Mouse (Mus musculus): Measurements from ENCODE around the gene Cmtm4.

Gene Cmtm4

DNA sequence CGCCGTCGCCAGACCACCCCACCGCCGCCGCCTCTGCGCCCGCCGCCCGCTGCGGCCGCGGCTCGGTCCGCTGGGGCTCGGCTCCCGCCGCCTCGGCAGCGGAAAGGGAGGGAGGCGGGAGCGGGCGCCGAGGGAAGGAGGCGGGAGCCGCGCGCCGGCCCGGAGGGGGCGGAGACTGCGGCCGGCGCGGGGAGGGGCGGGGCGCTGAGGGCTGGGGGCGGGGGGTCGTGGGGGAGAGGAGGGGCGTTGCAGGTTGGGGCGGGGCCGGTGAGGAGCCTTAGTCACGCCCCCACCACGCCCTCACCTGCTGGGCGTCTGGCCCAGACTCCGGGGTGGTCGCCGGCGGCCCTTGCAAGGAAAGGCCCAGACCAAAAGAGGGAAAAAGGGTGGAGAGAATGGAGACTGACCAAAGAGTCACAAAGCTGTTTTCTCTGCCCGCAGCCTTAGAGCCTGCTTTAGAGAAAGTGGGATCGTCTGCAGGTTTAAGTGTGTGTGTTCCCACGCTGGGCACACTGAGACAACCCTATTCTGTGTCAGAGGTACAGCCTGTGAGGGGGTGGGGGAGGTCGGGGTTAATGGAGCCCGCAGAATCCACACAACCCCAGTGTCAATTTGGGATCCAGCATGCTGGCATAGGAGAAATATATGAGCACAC, at the start of gene Cmtm4:
Gene Cmtm4 (minus strand): TSS at position 105 of the 655 bp plus-strand sequence.
- DNase-seq, result peak; percentile 81

GRCm38 (mm10) chr8:104445248-104445647, 49.6 kb upstream of the Cmtm4 start:
- no peak for DNase-seq

GRCm38 (mm10) chr8:104443125-104443679, 47.6 kb upstream of the Cmtm4 start:
- no peak for DNase-seq

GRCm38 (mm10) chr8:104442299-104443124, 46.9 kb upstream of the Cmtm4 start, which contains the start of gene Dync1li2:
Gene Dync1li2, minus strand, starts transcription at chr8:104443047.
- peak; percentile 93 for DNase-seq

DNA sequence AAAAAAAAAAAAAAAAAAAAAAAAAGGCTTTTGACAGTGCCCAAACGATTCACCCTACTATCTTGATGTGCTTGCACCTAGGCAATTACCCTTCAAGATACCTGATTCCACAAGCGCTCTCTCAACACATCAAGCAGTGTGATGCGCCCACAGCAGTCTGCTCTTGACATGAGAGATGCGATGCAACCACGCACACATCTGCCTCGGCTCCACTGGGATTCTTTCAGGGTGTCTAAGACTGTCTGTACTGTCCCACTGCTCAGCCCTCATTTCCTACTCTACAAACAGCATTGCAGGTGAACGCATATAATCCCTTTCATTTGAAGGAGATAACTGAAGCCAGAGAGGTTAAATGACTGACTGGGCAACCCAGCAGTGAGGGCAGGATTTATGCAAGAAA, 46.0 kb upstream of the Cmtm4 start:
- DNase-seq, result no peak

- no peak for DNase-seq
Measured at GRCm38 (mm10) chr8:104439461-104439860, 43.9 kb upstream of the Cmtm4 start.

DNA sequence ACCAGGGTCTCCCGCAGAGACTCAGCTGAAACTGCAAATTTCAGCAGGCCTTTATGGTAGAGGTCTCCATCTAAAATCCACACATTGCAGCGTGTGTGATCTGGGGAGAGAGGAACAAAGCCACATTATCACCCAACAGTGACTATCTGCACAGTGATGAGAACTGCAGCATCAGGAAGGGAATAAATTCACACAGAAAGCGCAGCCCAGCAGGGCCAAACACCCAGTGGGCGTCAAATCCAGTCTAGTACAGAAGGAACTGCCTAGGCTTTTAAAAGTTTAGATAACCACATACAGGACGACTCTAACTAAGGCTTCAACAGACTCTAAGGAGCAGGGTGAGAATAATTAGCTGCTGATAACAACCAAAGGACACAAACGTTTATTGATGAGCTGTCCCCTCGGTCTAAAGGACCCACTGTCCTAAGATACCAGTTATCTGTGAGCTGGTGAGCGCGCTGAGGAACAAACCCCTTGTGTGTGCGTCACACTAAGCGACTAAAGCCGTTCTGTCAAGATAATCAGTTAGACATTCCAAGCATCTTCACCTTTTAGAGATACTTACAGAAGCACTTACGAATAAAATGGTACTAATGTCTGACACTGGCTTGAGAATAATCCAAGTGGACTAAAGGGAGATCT, 42.0 kb upstream of the Cmtm4 start:
- DNase-seq, result no peak

DNA sequence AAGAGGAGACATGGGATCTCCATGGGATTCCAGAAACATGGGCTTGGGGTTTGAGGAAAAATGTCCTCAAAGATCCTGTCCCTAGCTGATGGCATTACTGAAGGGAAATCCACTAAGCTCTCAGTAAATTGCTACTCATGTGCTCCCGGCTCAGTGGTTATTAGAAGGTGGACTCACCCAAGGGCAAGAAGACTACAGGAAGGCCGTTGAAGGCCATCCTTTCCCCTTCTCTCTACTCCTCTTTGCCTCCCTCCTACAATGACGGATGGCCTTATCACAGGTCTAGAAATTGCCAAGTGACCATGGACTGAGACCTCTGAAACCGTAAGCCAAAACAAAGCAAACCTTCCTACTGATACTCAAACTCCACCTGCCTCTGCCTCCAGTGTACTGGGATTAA, 41.0 kb upstream of the Cmtm4 start:
- no peak for DNase-seq

GRCm38 (mm10) chr8:104436038-104436437, 40.4 kb upstream of the Cmtm4 start:
- DNase-seq, result peak; percentile 97

- no peak for DNase-seq
Measured at GRCm38 (mm10) chr8:104434826-104435354, 39.3 kb upstream of the Cmtm4 start.

- no peak for DNase-seq
Measured at GRCm38 (mm10) chr8:104434275-104434674, 38.7 kb upstream of the Cmtm4 start.

- DNase-seq, result no peak
Measured at GRCm38 (mm10) chr8:104433191-104433842, 37.7 kb upstream of the Cmtm4 start.

DNA sequence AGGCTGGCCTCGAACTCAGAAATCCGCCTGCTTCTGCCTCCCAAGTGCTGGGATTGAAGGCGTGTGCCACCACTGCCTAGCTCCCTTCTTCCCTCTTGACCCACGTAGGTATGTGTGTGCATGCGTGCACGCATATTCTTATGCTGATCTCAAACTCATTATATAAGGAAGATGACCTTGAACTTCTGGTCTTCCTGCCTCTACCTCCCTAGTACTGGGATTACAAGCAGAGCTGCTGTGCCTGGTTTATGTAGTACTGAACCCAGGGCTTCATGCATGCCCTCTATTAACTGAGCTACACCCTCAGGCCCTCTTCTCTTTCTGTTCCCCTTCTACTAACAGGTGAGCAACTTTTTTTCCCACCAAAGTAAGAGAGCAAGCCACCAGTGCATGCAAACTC, 37.0 kb upstream of the Cmtm4 start:
- no peak for DNase-seq

- no peak for DNase-seq
Measured at GRCm38 (mm10) chr8:104430230-104430629, 34.6 kb upstream of the Cmtm4 start.

GRCm38 (mm10) chr8:104427703-104428102, 32.1 kb upstream of the Cmtm4 start:
- DNase-seq, result no peak

DNA sequence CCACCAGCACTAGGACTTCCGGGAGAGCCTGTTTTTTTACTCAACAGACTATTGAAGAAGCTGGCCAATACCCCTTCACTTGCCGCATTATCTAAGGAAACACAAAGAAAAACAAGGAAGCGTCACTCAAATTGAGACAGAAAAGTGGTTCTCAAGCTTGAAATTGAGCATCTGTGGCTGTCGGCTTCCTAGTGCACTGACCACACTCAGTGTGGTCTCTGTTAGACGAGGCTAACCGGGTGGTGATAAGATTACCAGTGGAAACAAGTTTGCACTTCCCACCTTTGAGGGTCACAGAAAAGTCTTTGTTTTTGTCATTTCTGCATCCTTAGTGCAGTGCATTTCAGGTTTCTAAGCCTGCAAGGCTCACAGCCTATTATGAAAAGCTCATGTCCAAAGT, 26.7 kb upstream of the Cmtm4 start:
- DNase-seq, result no peak

DNA sequence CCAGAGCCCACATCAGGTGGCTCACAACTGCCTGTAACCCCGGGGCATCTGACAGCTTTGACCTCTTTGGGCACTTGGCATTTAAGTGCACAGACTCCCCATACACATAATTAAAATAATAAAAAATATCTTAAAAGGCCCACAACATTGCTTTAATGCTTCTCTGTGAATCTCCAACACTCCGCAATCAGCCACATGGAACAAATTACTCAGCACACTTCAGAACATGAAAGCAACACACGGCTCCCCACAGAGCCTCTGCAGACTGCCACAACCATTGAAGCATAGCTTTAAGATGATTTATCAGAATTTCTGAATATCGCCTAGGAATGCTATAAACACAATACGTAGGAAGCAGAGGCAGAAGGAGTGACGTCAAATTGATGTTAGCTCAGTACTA, 20.4 kb upstream of the Cmtm4 start:
- DNase-seq, result no peak

GRCm38 (mm10) chr8:104414204-104414603, 18.6 kb upstream of the Cmtm4 start:
- no peak for DNase-seq

GRCm38 (mm10) chr8:104413770-104414169, 18.2 kb upstream of the Cmtm4 start:
- no peak for DNase-seq

GRCm38 (mm10) chr8:104412805-104413532, 17.4 kb upstream of the Cmtm4 start:
- DNase-seq, result no peak

- no peak for DNase-seq
Measured at GRCm38 (mm10) chr8:104411972-104412371, 16.4 kb upstream of the Cmtm4 start.

- no peak for DNase-seq
Measured at GRCm38 (mm10) chr8:104411468-104411867, 15.9 kb upstream of the Cmtm4 start.

Data from retina, postnatal 1 day (tissue).